Mouse (Mus musculus) cerebellum, postnatal 36 days (tissue): Measurements from ENCODE around the gene Smarcd3.

ENCODE experiments used
- DNase-seq, 2 experiments: peaks; one replicate each; pipeline ENCODE4 v3.0.0; 2021 to 2022; ENCODE audit warnings: mixed read lengths in 2 of 2

Gene Smarcd3

DNA sequence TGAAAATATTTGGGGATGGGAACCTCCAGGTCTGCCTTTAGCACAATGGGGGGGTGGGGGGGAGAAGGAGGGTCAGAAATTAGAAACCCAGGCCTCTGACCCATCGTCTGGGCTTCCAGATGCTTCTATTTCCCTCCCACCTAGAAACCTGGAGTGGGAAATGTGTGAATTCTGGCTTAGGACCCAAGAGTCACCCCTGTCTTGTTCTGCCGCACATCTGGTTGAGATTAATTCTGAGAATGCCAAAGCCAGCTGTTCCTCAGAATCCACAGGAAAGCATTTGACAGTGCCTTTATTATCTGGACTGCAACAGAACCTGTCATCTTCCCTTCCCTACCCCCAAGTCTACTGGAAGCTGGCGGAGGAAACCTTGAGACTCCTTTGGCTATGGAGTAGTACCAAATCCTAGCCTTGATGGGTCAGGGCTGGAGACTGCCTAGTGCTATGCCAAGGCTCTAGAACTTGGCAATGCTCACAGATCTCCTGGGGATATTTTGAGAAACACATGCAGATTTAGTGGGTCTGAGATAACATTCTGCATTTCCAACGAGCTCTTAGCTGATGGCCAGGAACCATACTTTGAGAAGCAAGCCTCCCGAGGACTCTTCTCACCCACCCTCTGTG lies 70.5 kb downstream of the Smarcd3 start:
- DNase-seq: no peak

DNA sequence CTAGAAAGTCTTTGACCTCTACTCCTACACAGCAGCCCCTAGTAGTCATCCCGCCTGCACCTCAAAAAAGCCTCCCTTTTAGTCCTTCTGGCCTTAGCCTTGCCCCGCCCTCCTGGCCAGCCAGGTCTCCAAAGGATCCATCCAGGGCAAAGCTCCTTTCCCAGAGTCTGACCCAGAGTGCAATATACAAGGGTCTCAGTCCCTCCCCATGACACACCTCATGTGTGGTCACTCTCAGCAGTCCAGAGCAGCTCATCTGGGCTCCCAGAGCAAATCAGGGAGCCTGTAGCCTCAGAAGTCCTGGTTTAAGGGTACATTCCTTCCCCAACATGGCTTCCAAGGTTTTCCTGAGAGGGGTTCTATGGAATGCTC lies 72.9 kb downstream of the Smarcd3 start:
- no peak for DNase-seq

DNA sequence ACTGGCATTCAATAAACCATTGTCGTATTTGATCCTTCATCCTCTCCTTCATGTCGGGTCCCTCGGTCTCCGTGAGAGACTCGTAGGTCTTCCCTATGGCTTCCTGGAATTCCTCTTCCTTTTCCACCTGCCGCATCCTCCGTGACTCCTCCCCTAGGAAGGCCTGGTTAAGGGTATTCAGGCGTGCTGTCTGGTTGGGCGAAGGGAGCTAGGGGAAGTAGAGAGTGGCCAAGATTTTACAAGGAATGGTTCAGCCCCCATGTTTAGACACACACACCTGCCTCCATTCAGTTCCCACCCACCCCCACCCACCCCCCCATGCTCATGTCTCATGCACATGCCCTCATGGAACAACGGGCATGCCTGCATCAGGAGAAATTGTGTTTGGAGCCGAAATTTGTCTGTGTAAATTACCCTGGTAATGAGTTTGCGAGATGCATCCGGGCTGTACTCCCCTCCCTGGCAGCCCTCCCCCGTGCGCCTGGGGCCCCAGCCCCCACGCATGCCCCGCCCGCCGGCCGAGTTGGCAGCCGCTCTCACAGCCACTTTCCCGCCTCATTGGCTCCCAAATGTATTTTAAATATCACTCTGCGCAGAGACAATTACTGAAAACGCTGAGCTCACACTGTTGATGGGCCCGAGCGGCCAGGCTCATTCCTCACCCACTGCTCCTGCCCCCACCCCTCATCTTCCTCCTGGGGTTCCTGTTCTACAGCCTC lies 73.5 kb downstream of the Smarcd3 start:
- peak in 1 of 2 experiments; percentile 16 for DNase-seq

DNA sequence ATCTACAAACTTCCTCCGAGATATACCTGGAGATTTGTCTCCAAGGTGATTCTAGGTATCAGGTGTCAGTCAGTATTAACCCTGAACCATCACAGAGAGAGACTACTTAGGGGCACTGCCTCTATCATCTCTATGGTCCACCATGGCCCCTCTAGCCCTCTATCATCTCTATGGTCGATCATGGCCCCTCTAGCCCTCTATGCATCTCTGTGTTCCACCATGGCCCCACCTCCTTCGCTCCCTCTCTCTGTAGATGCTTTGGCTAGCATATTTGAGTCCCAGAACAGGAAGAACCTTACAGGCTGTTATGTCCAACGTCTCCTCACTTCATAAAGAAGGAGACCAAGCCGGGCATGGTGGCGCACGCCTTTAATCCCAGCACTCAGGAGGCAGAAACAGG lies 81.6 kb downstream of the Smarcd3 start:
- no peak for DNase-seq

DNA sequence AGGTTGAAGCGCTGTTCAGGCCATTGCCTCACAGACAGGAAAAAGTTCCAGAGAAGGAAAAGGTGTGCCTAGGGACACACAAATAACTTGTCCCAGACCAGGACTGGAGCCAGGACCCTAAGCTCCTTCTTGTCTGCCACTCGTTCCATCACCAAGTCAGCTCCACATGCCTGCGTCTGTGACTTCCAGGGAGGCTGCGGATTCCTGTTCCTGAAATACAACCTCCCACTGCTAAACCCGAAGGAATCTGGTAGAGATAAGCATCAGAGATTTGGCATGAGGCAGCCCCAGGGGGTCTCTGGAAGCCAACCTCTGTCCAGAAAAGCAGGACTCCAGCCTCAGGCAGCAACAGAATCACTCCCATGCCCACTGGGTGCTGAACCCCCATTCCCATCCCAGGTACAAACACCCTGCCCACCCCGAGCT lies 83.1 kb downstream of the Smarcd3 start:
- DNase-seq: no peak
